Mouse (Mus musculus) ES-Bruce4 (cell line): ENCODE results near the gene Zbed4.

Experiments
- EP300 ChIP-seq: IDR thresholded peaks from 2 replicates; pipeline ENCODE4 v1.6.1; 2011; ENCODE audit warnings: low read depth, low read length; ENCODE audit not compliant: insufficient read depth
- POLR2A ChIP-seq: IDR thresholded peaks from one replicate; pipeline ENCODE4 v1.8.1; 2011; ENCODE audit warnings: low read length; ENCODE audit not compliant: insufficient read depth

DNA sequence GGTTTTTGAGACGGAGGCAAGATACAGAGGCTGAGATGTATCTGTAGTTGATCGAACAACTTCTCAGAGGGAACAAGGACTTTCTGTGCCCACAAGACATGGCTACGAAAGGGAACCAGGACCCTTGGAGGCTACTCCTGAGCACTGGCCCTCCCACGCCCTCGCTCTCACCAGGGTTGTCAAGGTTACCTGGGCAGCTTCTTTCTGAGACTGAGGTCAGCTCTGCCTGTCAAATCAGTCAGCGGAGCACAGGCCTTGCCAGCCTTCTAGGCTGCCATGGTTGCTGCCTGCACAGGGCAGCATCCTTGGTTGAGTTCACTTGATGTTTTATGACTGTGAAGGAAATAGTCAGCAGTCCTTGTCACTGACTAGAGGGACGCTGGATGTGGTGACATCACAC, 71.1 kb downstream of the Zbed4 start:
- TF ChIP-seq EP300: no peak
- TF ChIP-seq POLR2A: no peak
